Mouse (Mus musculus) intestine, embryonic 16.5 days (tissue): ENCODE measurements around the gene Ifi206. TPM values are rescaled to one million over a fixed set of nuclear protein-coding genes. Genes with fewer than 3 reads are reported as not detected.

ENCODE experiments used
- ATAC-seq: fragments of 200-750 bp; cut with Nextera tagmentation; 2 replicates; pipeline ENCODE4 v1.8.0; 2017; ENCODE audit warnings: moderate TSS enrichment, moderate library complexity
- H3K27ac ChIP-seq: fragments of 300-500 bp; sonication (generic); 2 replicates; pipeline ENCODE4 v1.5.1; 2014; ENCODE audit warnings: mild to moderate bottlenecking, low read length
- H3K27me3 ChIP-seq: fragments of 300-500 bp; sonication (generic); replicated peaks from 2 replicates; pipeline ENCODE4 v1.6.1; 2014; ENCODE audit warnings: low read length, control low read depth, mixed read lengths; ENCODE audit not compliant: control insufficient read depth, insufficient read depth
- H3K36me3 ChIP-seq: fragments of 300-500 bp; sonication (generic); 2 replicates; pipeline ENCODE4 v1.6.1; 2014; ENCODE audit warnings: low read length, control low read depth; ENCODE audit not compliant: control insufficient read depth, insufficient read depth
- H3K4me1 ChIP-seq: fragments of 300-500 bp; sonication (generic); 2 replicates; pipeline ENCODE4 v1.6.1; 2014; ENCODE audit warnings: low read length, control low read depth, mixed read lengths; ENCODE audit not compliant: control insufficient read depth, insufficient read depth
- H3K4me2 ChIP-seq: fragments of 300-500 bp; sonication (generic); 2 replicates; pipeline ENCODE4 v1.6.1; 2014; ENCODE audit warnings: low read depth, low read length, control low read depth
- H3K4me3 ChIP-seq: fragments of 300-500 bp; sonication (generic); 2 replicates; pipeline ENCODE4 v1.5.1; 2014; ENCODE audit warnings: mild to moderate bottlenecking, low read length
- H3K9ac ChIP-seq: fragments of 300-500 bp; sonication (generic); 2 replicates; pipeline ENCODE4 v1.6.1; 2014; ENCODE audit warnings: low read depth, low read length
- H3K9me3 ChIP-seq: fragments of 300-500 bp; sonication (generic); 2 replicates; pipeline ENCODE4 v1.6.1; 2016; ENCODE audit warnings: low read length, control low read depth; ENCODE audit not compliant: control insufficient read depth
- WGBS: fragments of 180-500 bp; shearing (Covaris S2); extraction: QIAGEN DNeasy Blood & Tissue Kit; methylation state at CpG from one replicate; pipeline ENCODE4 v1.1.7; 2014; 5-methylcytosine and 5-hydroxymethylcytosine counted together
- polyA plus RNA-seq: library from polyadenylated mRNA; unstranded; fragments of >200 nt; fragmentation: Nextera tagmentation; extraction: Ambion mirVana; gene quantifications from 2 replicates; pipeline ENCODE4 v1.2.1, GENCODE M21; 2015

Ifi206 gene
- polyA plus RNA-seq, 1 experiment from 2014 or later, result 0.15 TPM

GRCm38 (mm10) chr1:173451665-173452064, 39.2 kb downstream of the Ifi206 start:
- Histone ChIP-seq H3K4me1 (no peaks in the 10 kb centered on the region), H3K27me3 (no peaks in the 10 kb centered on the region), H3K9me3 (no peaks in the 10 kb centered on the region), H3K27ac (no peak overlapping the region), H3K4me3 (no peak overlapping the region), H3K4me2 (no peak overlapping the region), H3K36me3 (no peaks in the 10 kb centered on the region), H3K9ac (no peak overlapping the region)
- 84% methylated on average over 5 of the region's 5 CpGs for WGBS
- no peak for ATAC-seq

- ATAC-seq, result no peak
Measured at GRCm38 (mm10) chr1:173450621-173451020, 40.2 kb downstream of the Ifi206 start.

GRCm38 (mm10) chr1:173447067-173447466, 43.8 kb downstream of the Ifi206 start:
- WGBS, result 60% methylated on average over 4 of the region's 4 CpGs
- no peak overlapping the region for H3K27ac ChIP-seq
- H3K4me1 ChIP-seq, result no peaks in the 10 kb centered on the region
- H3K9me3 ChIP-seq, result no peaks in the 10 kb centered on the region
- no peaks in the 10 kb centered on the region for H3K36me3 ChIP-seq
- H3K4me2 ChIP-seq, result no peak overlapping the region
- H3K4me3 ChIP-seq, result no peak overlapping the region
- H3K27me3 ChIP-seq, result no peaks in the 10 kb centered on the region
- no peak for ATAC-seq
- no peak overlapping the region for H3K9ac ChIP-seq

More at GRCm38 (mm10) chr1:173450621-173451020, 40.2 kb downstream of the Ifi206 start:
- H3K4me3 ChIP-seq, result no peak overlapping the region
- H3K4me2 ChIP-seq, result no peak overlapping the region
- H3K27ac ChIP-seq, result no peak overlapping the region
- 86% methylated on average over 4 of the region's 4 CpGs for WGBS
- H3K9ac ChIP-seq, result no peak overlapping the region
- H3K9me3 ChIP-seq, result no peaks in the 10 kb centered on the region
- no peaks in the 10 kb centered on the region for H3K36me3 ChIP-seq
- no peaks in the 10 kb centered on the region for H3K4me1 ChIP-seq
- no peaks in the 10 kb centered on the region for H3K27me3 ChIP-seq

- Histone ChIP-seq H3K4me1 (no peaks in the 10 kb centered on the region), H3K4me2 (no peak overlapping the region), H3K36me3 (no peaks in the 10 kb centered on the region), H3K4me3 (no peak overlapping the region), H3K9ac (no peak overlapping the region), H3K9me3 (no peaks in the 10 kb centered on the region), H3K27ac (no peak overlapping the region), H3K27me3 (no peaks in the 10 kb centered on the region)
- ATAC-seq, result no peak
- 96% methylated on average over 1 of the region's 1 CpGs for WGBS
Measured at GRCm38 (mm10) chr1:173443061-173443460, 47.8 kb downstream of the Ifi206 start.

GRCm38 (mm10) chr1:173441210-173441609, 49.6 kb downstream of the Ifi206 start:
- H3K27me3 ChIP-seq, result no peaks in the 10 kb centered on the region
- WGBS, result 70% methylated on average over 4 of the region's 4 CpGs
- H3K4me3 ChIP-seq, result no peak overlapping the region
- no peaks in the 10 kb centered on the region for H3K9me3 ChIP-seq
- no peak overlapping the region for H3K4me2 ChIP-seq
- H3K36me3 ChIP-seq, result no peaks in the 10 kb centered on the region
- H3K4me1 ChIP-seq, result no peaks in the 10 kb centered on the region
- H3K9ac ChIP-seq, result no peak overlapping the region
- no peak overlapping the region for H3K27ac ChIP-seq
- ATAC-seq, result no peak

GRCm38 (mm10) chr1:173440681-173441080, 50.2 kb downstream of the Ifi206 start:
- Histone ChIP-seq H3K9ac (no peak overlapping the region), H3K36me3 (no peaks in the 10 kb centered on the region), H3K9me3 (no peaks in the 10 kb centered on the region), H3K4me2 (no peak overlapping the region), H3K4me3 (no peak overlapping the region), H3K27me3 (no peaks in the 10 kb centered on the region), H3K4me1 (no peaks in the 10 kb centered on the region), H3K27ac (no peak overlapping the region)
- WGBS, result 34% methylated on average over 1 of the region's 1 CpGs
- no peak for ATAC-seq

GRCm38 (mm10) chr1:173437161-173437953, 53.5 kb downstream of the Ifi206 start:
- Histone ChIP-seq H3K4me3 (no peak overlapping the region), H3K4me1 (no peaks in the 10 kb centered on the region), H3K36me3 (no peaks in the 10 kb centered on the region), H3K4me2 (no peak overlapping the region), H3K27me3 (no peaks in the 10 kb centered on the region), H3K9me3 (no peaks in the 10 kb centered on the region), H3K9ac (no peak overlapping the region), H3K27ac (no peak overlapping the region)
- no peak for ATAC-seq
- WGBS, result 64% methylated on average over 6 of the region's 6 CpGs

GRCm38 (mm10) chr1:173432411-173432810, 58.4 kb downstream of the Ifi206 start:
- H3K36me3 ChIP-seq, result no peaks in the 10 kb centered on the region
- H3K27me3 ChIP-seq, result no peaks in the 10 kb centered on the region
- 74% methylated on average over 2 of the region's 2 CpGs for WGBS
- H3K9ac ChIP-seq, result no peak overlapping the region
- H3K27ac ChIP-seq, result no peak overlapping the region
- ATAC-seq, result no peak
- H3K9me3 ChIP-seq, result no peaks in the 10 kb centered on the region
- no peak overlapping the region for H3K4me2 ChIP-seq
- H3K4me3 ChIP-seq, result no peak overlapping the region
- no peaks in the 10 kb centered on the region for H3K4me1 ChIP-seq

- Histone ChIP-seq H3K4me3 (no peak overlapping the region), H3K4me2 (no peak overlapping the region), H3K27ac (no peak overlapping the region), H3K27me3 (no peaks in the 10 kb centered on the region), H3K9ac (no peak overlapping the region), H3K9me3 (no peaks in the 10 kb centered on the region), H3K36me3 (no peaks in the 10 kb centered on the region), H3K4me1 (no peaks in the 10 kb centered on the region)
- no peak for ATAC-seq
- 80% methylated on average over 5 of the region's 5 CpGs for WGBS
Measured at GRCm38 (mm10) chr1:173429995-173430699, 60.7 kb downstream of the Ifi206 start.
